Mouse (Mus musculus): ENCODE data around the gene Igsf3.

GRCm38 (mm10) chr3:101448765-101449164, 71.9 kb downstream of the Igsf3 start:
- TF ChIP-seq MXI1 (IDR thresholded peaks at IDR 0.05; ENCODE audit: low read depth, low read length) (no peak), CTCF (IDR thresholded peaks at IDR 0.05 in 2 of 3, conservative IDR thresholded peaks at IDR 0.05 in 1 of 3; ENCODE audit: control insufficient read depth in 1 of 3, insufficient read depth in 1 of 3, low read depth in 2 of 3, low read length in 3 of 3, poor library complexity in 1 of 3, severe bottlenecking in 1 of 3) (no peak), MAX (IDR thresholded peaks at IDR 0.05; ENCODE audit: low read length) (no peak), EP300 (IDR thresholded peaks at IDR 0.05; ENCODE audit: low read depth in 1 of 2, low read length in 2 of 2) (no peak), ZNF384 (IDR thresholded peaks at IDR 0.05; ENCODE audit: low read depth, low read length) (no peak), POLR2A (IDR thresholded peaks at IDR 0.05; ENCODE audit: control insufficient read depth in 1 of 2, insufficient read depth in 1 of 2, low read depth in 1 of 2, low read length in 2 of 2, poor library complexity in 1 of 2) (no peak), USF1 (IDR thresholded peaks at IDR 0.05; ENCODE audit: low read depth, low read length) (no peak), CHD2 (IDR thresholded peaks at IDR 0.05; ENCODE audit: low read length) (no peak), SMC3 (IDR thresholded peaks at IDR 0.05; ENCODE audit: low read depth, low read length) (no peak), HCFC1 (IDR thresholded peaks at IDR 0.05; ENCODE audit: low read depth, low read length) (no peak), NELFE (IDR thresholded peaks at IDR 0.05; ENCODE audit: low read depth, low read length) (no peak), POLR2AphosphoS5 (IDR thresholded peaks at IDR 0.05; ENCODE audit: borderline replicate concordance, low read depth, low read length) (no peak), MYB (IDR thresholded peaks at IDR 0.05; ENCODE audit: low read depth, low read length) (no peak), ZKSCAN1 (IDR thresholded peaks at IDR 0.05; ENCODE audit: low read depth, low read length) (no peak)
